Mouse (Mus musculus): ENCODE data around the gene Pank3.

Gene Pank3

DNA sequence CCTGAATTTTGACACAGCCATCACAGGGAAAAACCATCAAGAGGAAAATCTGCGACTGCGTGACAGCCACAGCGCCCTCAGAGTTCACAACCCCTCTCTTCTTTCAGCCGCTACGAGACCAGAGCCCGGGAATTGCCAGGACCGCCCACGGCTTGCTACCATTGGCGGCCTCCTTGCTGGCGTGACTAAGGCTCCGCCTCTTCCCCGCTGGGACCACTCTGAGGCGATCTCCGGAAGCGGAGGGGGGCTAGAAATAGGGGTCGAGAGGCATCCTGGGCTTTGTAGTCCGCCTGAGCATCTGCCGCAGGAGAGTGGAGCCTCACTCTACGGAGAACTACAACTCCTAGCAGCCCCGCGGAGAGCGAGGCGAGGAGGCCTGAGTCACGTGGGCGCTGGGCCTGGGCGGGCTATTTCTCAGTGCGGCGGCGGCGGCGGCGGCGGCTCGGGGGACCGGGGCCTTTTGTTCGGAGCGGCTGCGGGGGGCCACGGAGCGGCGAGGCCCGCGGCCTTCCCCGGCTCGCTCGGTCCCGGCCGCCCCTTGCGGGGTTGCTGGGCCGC lies at the start of gene Pank3:
TSS of gene Pank3 (plus strand) at position 297 of the 558 bp plus-strand sequence.
- peak; percentile 93 to 96 for DNase-seq

GRCm38 (mm10) chr11:35723876-35724275 lies 45.4 kb upstream of the Pank3 start:
- no peak for DNase-seq

DNA sequence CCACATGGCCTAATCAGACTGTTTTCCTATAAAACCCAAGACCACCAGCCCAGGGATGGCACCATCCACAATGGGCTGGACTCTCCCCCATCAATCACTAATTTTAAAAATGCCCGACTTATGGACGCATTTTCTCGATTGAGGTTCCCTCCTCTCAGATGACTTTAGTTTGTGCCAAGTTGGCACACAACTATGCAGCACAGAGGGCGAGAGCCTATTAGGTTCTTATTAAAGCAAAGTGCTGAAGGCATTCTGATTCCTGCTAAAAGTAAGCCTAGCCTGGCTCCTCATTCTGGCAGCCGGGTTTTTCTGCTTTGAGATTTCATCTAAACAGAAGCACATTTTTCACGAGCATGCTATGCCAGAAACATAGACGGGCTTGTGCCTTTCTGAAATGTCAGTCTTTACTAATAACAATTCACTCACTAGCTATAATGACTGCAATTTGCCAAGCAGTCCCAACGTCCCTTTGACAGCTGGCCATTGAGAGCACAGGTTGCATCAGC lies 42.9 kb upstream of the Pank3 start:
- DNase-seq = no peak

DNA sequence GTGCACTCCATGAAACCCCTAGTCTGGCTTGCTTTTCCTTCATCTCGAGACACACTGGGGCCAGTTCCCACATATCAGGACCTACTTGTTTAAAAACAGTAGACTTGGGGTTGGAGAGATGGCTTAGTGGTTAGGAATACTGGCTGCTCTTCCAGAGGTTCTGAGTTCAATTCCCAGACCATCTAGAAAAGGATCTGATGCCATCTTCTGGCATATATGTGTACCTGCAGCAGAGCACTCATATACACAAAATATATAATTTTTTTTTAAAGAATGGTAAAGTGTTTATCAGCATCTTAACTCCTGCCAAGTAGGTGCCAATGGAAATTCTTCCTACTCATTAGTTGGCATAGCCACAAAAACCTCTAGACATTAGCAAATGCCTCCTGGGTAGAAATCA lies 41.1 kb upstream of the Pank3 start:
- DNase-seq = no peak

DNA sequence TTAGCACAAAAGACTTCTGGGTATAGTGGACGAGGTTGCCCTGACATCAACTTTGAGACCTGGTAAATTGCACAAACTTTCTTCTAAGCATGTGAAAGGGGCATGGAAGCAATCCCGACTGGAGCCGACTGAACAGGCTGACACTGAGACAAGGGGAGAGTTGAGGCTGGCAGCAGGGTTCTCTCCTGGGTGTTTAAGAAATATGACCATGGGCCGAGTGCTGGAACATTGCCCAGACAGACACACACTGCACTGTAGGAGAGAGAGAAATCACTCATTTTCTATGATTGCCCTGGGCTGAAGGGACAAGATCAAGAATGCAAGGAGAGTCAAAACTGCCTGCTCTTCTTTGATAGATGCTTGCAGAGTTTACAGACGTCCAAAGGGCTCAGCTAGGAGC lies 40.1 kb upstream of the Pank3 start:
- no peak for DNase-seq

GRCm38 (mm10) chr11:35732366-35732765 lies 36.9 kb upstream of the Pank3 start:
- DNase-seq = no peak

- no peak for DNase-seq
Measured at GRCm38 (mm10) chr11:35736817-35737216, 32.5 kb upstream of the Pank3 start.

DNA sequence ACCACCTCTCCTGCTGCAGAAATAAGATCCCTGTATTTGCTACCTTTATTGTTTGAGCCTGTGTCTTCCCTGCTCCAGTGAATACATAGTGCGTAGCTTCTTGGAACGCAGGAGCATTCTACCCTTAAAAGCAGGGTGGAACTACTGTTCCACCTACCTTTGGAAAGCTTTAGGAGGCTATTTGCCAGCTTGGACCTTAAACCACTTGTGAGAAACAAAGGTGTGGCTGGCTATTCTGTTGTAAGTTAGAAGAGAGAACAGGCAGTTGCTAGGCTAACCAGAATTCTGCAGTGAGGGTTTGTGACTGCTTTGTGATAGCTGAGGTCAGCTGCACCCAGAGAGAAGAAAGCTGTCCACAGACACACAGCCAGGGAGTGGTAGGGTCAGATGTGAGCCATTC lies 32.0 kb upstream of the Pank3 start:
- no peak for DNase-seq

DNA sequence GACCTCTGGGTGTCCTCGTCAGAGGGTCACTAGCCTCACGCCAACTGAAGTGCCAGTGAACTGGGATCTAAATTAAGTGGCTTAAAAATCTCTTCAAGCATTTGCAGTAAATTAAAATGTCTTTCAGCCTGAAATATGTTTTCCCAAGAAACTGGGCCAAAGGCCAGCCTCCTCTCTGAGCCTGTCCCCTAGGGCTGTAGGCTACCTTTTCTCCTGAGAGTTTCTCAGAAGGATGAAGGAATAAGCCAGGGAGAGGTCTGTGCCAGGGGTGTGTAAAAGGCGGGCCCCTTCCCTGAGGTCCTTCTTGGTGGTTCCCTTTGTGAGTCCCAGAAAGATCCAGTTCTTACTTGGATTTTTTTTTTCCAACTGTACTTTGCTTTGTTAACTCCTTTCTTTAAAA lies 31.2 kb upstream of the Pank3 start:
- DNase-seq = no peak

DNA sequence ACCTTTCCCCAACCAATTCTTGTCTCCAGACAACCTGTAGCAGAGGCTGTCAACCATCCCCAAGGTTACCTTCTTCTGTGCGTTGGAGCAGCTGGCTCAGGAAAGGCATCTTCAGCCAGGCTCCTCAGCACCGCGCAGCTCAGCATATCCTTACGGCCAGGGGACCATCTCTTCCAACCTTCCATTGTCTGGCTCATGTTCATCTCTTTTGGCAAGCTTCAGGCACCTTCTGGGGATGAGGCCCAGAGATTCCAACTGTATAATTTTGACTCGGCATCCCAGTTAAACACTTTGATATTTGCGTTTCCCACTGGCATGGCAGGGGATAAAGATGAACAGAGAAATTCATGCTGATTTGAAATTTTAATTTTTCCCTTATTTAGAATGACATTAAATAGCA lies 25.7 kb upstream of the Pank3 start:
- no peak for DNase-seq

DNA sequence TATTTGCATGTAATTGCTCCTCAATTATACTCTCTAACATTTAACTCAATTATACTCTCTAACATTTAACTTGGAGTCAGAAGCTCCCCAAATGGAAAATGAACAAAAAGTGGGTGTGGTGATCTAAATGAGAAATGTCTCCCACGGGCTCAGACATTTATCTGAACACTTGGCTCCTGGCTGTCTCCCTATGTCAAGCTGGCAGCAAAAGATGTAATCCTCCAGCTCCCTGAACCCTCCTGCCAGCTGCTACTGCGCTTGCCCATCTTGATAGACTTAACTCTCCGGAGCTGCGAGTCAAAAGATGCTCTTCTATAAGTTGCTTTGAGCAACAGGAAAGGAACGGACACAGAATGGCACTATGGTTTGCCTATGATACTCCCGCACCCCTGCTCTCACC lies 24.7 kb upstream of the Pank3 start:
- DNase-seq = no peak

DNA sequence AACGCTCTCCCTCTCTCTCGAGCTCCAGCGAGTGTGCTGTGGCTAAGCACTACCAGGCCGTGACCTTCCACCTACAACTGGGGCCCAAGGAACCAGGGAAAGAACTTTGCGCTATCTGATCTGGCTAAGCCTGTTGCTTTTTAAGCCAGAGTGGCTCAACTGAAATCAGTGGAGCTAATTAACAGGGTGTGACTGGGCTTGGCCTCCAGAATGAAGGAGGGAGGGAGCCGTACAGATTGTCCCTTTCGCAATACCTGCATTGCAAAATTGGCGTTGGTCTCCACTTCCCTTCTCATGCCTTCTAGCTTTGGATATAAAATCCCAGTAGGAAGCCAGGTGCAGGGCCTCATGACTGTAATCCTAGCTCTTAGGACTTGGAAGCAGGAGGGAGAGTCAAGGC lies 18.7 kb upstream of the Pank3 start:
- DNase-seq = no peak

- no peak for DNase-seq
Measured at GRCm38 (mm10) chr11:35754906-35755418, 14.3 kb upstream of the Pank3 start.

GRCm38 (mm10) chr11:35755546-35755945 lies 13.7 kb upstream of the Pank3 start:
- no peak for DNase-seq

DNA sequence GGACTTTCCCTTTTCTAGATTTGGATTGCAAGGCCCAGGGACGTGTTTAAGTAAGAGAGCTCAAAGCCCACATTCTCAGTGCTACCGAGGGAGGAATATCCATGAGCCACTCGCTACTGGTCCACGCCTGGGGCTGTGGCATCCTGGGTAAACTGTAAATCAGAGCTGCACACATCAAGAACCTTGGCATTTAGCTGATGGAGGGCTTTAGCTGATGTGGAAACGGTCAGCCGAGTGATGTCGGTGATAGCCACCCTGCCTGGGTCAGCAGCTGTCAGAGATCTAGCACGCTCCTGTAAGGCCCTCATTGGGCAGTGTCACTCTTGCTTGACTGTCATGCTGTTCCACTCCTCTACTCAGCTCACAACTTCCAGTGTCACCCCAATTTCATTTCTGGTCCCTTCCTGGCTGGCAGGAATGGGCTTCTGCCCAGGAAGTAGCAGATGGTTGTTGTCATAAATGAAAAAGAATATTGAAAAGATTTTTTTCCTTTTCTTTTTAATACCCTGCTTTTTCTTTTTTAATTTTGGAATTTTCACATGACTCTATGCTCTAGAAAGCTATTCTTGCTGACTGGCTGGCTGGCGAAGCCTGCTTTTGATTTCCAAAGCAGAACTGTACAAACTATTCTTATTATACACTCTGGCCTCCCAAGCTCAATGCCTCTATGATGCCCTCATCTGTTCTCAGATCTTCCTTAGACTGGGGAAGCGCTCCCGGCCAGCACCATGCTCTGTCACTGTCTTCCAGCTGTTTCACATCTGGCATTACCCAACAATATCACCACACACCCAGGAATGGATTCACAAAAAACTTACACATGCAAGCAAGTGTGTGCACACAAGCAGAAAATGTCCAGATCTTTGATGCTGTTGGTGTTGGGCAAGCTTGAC lies 12.6 kb upstream of the Pank3 start:
- no peak for DNase-seq

GRCm38 (mm10) chr11:35760001-35760626 lies 9.2 kb upstream of the Pank3 start:
- no peak for DNase-seq

- no peak for DNase-seq
Measured at GRCm38 (mm10) chr11:35760627-35761003, 8.7 kb upstream of the Pank3 start.

DNA sequence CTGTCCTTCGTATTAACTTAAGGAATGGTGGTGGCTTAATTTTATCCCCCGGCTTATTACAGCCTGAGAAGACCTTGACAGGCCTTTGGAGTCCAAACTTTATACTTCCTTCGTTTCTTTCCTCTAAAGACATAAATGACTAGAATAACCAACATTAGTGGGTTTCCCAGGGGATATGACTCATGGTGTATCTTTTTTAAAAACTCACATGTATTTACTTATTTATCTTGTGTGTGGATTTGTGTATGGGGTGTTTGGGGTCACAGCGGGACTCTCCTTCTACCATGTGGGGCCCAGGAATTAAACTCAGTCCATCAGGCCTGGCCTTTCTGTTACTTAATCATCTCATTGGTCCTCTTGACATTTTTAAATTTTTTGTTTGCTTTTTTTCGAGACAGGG lies 2.4 kb upstream of the Pank3 start:
- no peak for DNase-seq

- DNase-seq = no peak
Measured at GRCm38 (mm10) chr11:35769746-35770437, 608 bp downstream of the Pank3 start.

DNA sequence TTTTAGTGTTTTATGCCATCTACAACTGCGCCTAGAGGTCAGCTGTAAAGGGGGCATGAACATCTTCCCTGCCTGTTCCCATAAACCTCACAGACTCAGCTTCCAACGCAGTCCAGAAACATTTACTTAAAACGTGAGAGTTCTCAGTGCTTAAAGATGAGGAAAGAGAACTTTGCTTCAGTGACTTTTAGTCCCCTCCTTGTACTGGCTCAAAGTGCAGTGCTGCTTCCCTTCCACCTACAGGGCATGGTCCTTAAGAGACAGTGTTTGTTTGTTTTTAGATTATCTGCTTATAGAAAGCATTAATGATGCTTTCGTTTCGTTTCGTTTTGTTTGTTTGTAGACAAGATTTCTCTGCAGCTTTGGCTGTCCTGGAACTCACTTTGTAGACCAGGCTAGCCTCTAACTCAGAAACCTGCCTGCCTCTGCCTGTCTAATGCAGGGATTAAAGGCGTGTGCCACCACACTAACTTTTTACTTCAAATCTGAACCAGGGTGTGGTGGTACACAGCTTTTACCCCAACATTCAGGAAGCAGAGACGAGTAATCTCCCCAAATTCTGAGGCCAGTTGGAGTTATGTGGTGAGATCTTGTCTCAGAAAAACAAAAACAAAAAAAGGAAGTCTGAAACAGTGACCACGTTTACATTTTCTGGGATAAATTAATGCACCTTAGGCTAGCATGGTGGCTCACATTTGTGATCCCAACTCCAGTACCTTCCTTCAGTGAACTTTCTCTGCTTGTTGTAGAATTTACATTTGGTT lies 1.6 kb downstream of the Pank3 start:
- DNase-seq = no peak

GRCm38 (mm10) chr11:35775606-35776005 lies 6.3 kb downstream of the Pank3 start:
- no peak for DNase-seq

- no peak for DNase-seq
Measured at GRCm38 (mm10) chr11:35776452-35776851, 7.2 kb downstream of the Pank3 start.

Measured in B cell, adult 2 months (primary cell).